Mouse (Mus musculus) G1E-ER4 (cell line): Measurements from ENCODE around the gene Golga3. TPM values are rescaled to one million over a fixed set of nuclear protein-coding genes. Genes with fewer than 3 reads are reported as not detected.

Source experiments
- GATA1 ChIP-seq: IDR thresholded peaks from one replicate; pipeline ENCODE4 v1.8.0; 2012; ENCODE audit warnings: low read length, inconsistent platforms
- polyA plus RNA-seq: library from polyadenylated mRNA; stranded (reverse); fragments of >175 nt; gene quantifications from 2 replicates; pipeline ENCODE4 v1.2.3, GENCODE M21; 2012

Gene Golga3
- polyA plus RNA-seq, 1 experiment, result 3.1 TPM

DNA sequence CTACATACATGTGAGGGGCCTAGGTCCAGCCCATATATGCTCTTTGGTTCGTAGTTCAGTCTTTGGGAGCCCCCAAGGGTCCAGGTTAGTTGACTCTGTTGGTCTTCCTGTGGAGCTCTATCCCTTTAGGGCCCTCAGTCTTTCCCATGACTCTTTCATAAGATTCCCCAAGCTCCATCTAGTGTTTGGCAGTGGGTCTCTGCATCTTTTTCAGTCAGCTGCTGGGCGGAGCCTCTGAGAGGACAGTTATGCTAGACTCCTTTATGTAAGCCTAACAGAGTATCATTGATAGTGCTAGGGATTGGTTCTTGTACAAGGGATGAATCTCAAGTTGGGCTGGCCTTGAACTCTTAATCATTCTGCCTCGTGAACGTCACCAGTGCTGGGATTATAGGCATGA is 43.8 kb downstream of the Golga3 start:
- TF ChIP-seq GATA1, result no peak

DNA sequence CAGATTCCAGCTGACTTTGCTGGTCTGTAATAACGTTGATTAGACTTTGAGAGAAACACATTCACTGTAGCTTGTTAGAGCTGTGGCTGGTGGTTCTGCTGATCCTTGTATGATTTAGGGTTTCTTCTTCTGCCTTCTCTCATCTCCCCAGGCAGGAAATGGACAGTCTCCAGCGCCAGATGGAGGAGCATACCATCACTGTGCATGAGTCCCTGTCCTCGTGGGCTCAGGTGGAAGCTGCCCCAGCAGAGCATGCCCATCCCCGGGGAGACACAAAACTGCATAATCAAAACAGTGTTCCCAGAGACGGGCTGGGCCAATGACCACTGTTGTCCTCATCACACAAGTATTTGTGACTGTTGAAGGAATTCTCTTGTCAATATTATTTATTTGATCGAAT is 46.3 kb downstream of the Golga3 start:
- no peak for TF ChIP-seq GATA1

DNA sequence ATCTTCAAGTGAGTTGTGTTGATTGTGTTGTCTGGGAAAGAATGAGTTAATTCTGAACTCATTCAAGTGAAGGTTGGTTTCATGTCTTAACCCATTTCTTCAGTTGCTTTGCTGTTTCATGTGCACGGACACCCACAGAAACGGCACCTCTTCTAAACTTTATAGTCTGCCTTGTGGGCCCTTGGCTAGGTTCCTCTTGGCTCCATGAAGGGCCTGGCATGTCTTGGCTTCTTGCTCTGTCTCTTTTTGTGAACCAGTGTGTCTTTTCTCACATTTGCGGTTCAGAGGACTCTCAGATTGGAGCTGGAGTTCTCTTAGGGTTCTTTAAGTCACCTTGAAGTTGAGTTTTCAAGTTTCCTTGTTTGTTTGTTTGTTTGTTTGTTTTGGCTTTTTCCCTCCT is 48.6 kb downstream of the Golga3 start:
- TF ChIP-seq GATA1, result no peak

DNA sequence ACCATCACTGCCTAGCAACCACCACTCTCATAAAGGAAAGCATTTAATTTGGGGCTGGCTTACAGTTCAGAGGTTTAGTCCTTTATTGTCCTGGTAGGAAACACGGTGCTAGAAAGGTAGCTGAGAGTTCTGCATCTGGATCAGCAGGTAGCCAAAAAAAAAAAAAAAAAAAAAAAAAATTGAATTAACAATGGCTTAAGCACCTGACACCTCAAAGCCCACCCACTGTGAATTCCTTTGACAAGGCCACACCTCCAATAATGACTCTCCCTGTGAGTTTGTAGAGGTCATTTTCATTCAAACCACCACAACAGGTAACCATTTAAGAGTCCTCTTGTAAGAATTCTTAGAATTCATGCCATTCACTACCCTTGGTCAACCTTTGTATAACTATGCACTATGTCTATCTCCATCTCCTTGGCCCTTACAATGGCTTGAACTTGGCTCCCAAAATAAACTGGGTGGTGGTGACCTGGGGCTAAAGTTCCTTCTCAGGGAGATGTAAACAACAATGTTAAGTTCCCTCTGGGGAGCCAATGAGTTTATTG is 50.9 kb downstream of the Golga3 start:
- no peak for TF ChIP-seq GATA1

DNA sequence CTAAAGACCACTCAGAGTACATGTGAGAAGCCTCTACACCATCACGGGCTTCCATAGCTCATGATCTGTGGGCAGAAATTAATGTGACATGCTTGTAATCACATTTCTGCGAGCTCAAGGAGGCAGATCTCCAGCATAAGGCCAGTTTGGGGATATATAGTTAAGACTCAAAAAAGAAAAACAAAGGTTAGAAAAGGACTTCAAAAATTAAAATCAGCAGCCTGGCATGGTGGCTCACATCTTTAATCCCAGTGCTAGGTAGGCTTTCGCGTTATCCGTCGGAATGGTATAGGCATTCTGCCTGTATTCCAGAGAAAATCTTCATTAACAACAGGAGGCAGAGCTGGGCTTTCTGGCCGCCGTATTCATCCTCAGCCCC is 53.9 kb downstream of the Golga3 start:
- TF ChIP-seq GATA1, result no peak

DNA sequence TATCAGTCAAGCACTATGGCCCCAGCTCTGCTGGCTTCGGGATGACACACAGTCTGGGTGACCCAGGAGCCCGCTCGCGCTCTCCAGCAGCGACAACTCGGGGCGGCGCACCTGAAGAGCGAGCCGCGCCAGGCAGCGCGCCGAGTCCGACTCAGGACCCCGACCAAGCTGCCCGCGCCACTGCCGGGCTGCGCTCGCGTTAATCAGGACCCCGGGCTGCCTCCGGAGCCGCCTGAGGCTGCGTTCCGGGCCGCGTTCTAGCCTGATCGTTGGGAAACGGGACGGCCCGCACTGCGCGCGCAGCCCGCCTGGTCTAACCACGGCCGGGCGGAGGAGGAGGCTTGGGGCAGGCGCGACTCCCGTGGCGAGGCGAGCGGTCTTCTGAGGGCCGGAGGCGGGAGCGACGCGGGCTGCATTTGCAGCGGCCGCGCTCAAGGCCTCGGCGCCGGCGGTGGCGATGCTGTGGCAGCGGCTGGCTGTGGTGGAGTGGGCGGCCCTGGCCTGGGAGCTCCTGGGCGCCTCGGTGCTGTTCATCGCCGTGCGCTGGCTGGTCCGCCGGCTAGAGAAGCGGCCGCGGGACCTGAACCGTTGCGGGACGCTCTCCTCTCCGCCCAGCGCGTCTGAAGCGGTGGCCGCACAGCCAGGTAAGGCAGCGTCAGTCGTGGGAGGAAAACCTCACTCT is 54.4 kb downstream of the Golga3 start, which contains the start of gene Ankle2:
Gene Ankle2 (plus strand): TSS at position 225 of the 682 bp plus-strand sequence.
- TF ChIP-seq GATA1, result no peak

DNA sequence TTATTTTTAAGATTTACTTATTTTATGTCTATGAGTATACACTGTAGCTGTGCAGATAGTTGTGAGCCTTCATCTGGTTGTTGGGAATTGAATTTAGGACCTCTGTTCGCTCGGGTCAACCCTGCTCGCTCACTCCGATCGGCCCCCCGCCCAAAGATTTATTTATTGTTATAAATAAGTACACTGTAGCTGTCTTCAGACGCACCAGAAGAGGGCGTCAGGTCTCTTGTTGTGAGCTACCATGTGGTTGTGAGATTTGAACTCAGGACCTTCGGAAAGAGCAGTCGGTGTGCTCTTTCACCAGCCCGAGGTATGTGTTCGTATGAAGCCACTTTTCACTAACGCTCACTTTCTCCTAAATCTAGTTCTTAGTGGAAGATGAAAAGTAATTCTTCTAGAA is 55.1 kb downstream of the Golga3 start:
- TF ChIP-seq GATA1, result no peak

DNA sequence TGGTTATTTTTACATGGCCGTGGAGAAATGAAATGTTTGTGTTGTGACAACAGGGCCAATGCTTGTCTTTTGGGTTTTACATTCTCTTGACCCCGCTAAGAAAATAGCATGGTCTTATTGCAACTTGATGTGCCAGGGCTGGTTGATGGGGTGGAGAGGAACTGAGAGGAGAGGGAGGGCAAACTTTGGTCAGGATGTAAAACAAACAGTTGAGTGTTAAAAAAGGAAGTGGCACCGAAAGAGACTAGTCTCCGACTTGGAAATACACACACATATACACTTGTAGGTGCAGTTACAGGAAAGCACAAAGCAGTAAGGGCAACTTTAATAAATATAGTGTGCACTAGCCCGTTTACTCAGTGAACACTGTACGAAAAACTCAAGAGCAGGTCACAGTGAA is 55.8 kb downstream of the Golga3 start:
- TF ChIP-seq GATA1, result no peak

DNA sequence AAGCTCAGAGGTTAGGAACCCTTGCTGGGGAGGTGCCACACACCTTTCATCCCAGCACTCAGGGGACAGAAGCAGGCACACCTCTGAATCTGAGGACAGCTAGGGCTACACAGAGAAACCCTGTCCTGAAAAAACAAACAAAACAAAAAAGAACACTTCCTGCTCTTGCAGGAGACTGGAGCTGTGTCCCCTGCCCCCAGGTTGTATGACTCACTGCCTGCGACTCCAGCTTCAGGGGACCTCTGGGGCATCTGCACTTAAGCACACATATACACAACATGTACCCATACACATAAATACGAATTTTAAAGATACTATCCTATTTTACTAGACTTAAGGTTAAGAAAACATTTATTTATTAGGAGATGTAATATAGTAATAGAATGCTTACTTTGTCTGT is 67.6 kb downstream of the Golga3 start:
- TF ChIP-seq GATA1, result no peak

DNA sequence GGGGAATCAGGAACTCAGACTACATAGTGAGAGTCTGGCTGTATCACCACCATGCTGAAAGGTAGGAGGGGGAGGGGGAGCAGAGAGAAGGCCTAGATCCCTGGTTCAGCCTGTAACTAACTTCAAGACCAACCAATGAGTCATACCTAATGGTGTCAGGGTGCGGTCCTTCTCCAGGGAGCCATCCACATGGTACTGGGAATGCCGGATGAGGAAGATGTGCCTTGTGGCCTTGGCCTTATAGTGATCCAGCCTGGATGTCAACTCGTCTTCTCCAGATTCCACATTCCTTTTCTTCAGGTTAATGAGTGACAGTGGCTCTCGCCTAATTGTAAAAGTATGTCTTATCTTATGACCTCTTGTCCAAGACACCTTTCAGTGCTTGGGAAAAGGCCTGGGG is 90.4 kb downstream of the Golga3 start:
- TF ChIP-seq GATA1, result no peak

DNA sequence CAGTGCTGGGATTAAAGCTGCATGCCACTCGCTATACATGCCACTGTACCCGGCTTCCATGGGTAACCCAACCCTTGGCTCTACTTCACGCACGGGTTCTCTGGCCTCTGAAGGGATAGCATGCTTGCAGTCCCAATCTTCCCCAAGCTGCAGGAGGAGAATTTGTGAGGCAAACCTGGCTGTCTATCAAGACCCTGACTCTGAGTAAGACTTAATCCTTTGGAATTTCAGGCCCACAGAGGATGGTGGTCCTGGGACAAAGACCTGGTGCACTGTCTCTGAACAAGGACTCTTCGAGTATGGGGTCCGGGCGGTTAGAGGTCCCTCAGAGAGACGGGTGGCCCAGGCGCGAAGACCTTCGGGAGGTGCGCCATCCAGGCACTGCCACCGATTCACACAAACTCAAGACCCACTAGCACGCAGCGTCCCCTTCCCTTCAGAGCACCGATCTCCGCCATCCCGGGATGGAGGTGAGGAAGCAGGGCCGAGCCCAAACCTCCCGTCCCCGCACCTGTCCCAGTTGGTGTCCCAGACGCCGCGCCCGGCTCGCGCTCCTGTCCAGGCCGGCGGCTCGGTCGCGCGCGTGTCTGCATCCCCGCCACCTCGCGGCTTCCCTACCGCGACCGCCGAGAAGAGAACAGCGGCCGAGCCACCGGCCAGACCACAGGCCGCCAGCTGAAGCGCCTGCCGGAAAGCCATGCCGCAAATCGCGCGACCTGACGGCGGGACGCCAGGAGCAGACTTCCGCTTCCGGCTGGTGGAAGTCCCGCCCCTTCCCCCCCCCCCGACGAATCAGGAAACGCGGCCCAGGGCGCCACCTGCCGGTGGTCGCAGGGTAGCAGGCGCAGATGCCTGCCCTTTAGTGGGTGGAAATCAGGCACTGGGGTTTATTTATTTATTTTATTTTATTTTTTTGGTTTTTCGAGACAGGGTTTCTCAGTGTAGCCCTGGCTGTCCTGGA is 92.9 kb downstream of the Golga3 start, which contains the start of gene Pgam5:
Gene Pgam5 (minus strand): TSS at position 773 of the 961 bp plus-strand sequence.
- no peak for TF ChIP-seq GATA1

DNA sequence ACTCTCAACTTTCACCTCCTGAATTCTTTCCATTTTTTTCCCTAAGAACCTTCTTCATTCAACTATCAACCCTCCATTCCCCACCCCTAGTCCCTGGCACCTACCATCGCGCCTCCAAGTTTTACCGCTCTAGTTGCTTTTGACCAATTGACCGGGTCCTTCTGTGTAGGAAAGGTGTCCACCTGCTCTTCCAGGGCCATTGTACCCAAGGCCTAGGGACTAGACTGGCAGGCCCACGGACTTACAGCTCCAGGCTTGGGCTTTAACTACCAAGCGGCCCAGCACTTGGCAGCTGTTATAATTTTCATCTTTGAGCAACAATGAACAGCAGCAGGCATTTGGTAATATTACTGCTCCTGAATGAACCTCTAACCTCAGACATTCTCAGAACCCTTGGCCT is 93.7 kb downstream of the Golga3 start:
- TF ChIP-seq GATA1, result no peak

DNA sequence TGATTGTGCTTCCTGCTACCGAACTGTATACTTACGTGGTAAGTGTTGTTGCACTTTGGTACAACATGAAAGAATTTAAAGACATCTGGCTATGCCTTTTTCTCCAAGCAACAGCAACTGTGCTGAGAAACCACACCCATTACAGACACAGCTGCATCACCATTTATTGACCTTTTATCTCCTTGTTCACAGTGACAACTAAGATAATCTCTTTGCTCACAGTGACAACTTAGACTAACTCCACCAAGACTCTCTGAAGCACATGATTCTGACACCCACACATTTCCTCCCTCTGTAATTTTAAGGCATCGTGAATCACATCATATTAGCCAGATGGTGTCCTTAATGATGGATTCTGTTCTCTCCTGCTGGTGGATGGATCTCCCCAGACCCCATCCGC is 97.6 kb downstream of the Golga3 start:
- peak; percentile 77 for TF ChIP-seq GATA1

DNA sequence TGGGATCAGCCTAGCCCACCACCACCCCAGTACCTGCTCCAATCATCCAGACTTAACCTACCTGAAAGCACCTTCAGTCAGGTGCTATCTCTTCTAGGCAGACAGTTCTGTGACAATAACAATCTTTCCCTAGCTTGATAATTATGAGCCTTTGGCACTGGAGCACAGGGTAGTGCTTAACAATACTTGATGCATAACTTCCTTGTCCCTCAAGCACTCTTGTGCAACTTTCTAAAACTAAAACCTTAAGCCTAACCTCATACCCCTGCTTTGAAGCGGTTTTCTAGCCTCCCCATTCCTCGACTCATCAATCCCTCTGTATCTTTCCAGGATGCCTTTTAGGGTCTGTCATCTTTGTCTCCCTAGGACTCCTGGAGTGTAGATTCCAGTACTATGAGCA is 98.3 kb downstream of the Golga3 start:
- no peak for TF ChIP-seq GATA1

Other genes starting within 250 kb of the Golga3 start
- 0.49 and 0.69 TPM in 2 replicates for gene Zfp932, start 180.2 kb upstream of the Golga3 start, polyA plus RNA-seq
- 0.03 TPM in 1 of 2 replicates, not detected in the other for gene Gm17655, start 104.2 kb upstream of the Golga3 start, polyA plus RNA-seq
- 0.04 and 0.13 TPM in 2 replicates for gene Gm35315, start 82.3 kb upstream of the Golga3 start, polyA plus RNA-seq
- gene Plcxd1, start 76.7 kb upstream of the Golga3 start, polyA plus RNA-seq, result 0.02 TPM in 1 of 2 replicates, not detected in the other
- gene Gtpbp6, start 68.5 kb upstream of the Golga3 start, polyA plus RNA-seq, result 37.3 and 43.7 TPM in 2 replicates
- gene Zfp605, start 66.6 kb upstream of the Golga3 start, polyA plus RNA-seq, result 0.56 and 0.67 TPM in 2 replicates
- 43.4 and 44.0 TPM in 2 replicates for gene Chfr, start 40.9 kb upstream of the Golga3 start, polyA plus RNA-seq
- 8.1 and 14.8 TPM in 2 replicates for gene Ankle2, start 54.3 kb downstream of the Golga3 start, polyA plus RNA-seq
- gene Pgam5, start 93.2 kb downstream of the Golga3 start, polyA plus RNA-seq, result 26.3 and 27.2 TPM in 2 replicates
- gene Pxmp2, start 109.5 kb downstream of the Golga3 start, polyA plus RNA-seq, result 41.5 and 51.4 TPM in 2 replicates
- 23.3 and 35.0 TPM in 2 replicates for gene Pole, start 109.6 kb downstream of the Golga3 start, polyA plus RNA-seq
- not detected in 2 replicates for gene P2rx2, start 166.5 kb downstream of the Golga3 start, polyA plus RNA-seq
- not detected in 2 replicates for gene Lrcol1, start 168.0 kb downstream of the Golga3 start, polyA plus RNA-seq